Mouse (Mus musculus): Measurements from ENCODE around the gene Kif5c. TPM values are rescaled to one million over a fixed set of nuclear protein-coding genes. Genes with fewer than 3 reads are reported as not detected.

Kif5c gene
- polyA plus RNA-seq, 2 experiments, result 4.5 to 5.3 TPM

DNA sequence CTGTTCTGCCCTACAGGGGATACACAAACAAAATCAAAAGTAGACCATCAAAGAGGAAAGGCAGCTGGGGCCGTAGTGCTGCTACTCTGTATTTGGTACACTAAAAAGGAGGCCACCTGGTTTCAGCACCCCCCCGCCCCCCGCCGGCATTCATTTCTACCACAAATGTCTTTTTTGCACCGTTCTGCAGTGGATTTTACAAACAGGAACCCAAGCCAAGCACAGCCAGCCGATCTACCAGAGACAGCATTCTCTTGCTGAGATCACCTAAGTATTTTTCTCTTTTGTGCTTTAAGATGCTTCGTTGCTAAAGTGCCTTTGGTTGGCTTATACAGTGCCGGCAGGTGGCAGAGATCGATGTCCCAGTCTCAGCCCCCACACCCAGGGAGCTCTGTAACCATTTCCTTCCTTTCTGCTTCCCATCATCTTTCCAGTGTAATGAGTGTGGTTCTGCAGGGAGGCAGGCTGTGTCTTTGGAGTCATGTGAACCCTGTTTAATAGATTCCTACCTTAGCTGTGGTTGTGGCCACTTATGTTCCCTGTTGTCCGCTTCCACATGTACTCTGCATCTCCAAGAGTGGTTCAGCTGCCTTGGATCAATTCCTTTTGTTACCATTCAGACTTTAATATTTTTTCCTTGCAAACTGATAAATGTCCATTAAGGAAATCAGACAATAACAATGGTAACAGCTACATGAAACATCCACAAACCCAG lies 110.0 kb downstream of the Kif5c start:
- Histone ChIP-seq H3K9me3 (ENCODE audit: control insufficient read depth, low read length) (no peaks in the 10 kb centered on the region), H3K27ac (replicated peaks; ENCODE audit: low read depth, low read length) (no peak overlapping the region), H3K4me1 (ENCODE audit: control insufficient read depth, insufficient read depth, low read length) (peaks cover 19% of the 10 kb centered on the region; the same call in 1 of the 2 replicates), H3K9ac (ENCODE audit: low read depth, low read length, severe bottlenecking) (no peak overlapping the region), H3K36me3 (ENCODE audit: control insufficient read depth, insufficient read depth, low read length) (peaks cover 7% of the 10 kb centered on the region; the same call in 1 of the 2 replicates), H3K4me2 (replicated peaks; ENCODE audit: low read depth, low read length, severe bottlenecking) (no peak overlapping the region), H3K27me3 (ENCODE audit: control insufficient read depth, insufficient read depth, low read length) (no peaks in the 10 kb centered on the region), H3K4me3 (replicated peaks; ENCODE audit: low read length) (no peak overlapping the region)
- WGBS, result 61% methylated on average over 10 of the region's 10 CpGs
- DNase-seq (ENCODE audit: low spot score) (no peak), ATAC-seq (ENCODE audit: low FRiP score, low read depth) (no peak)
- TF ChIP-seq POLR2A (IDR thresholded peaks at IDR 0.05; ENCODE audit: borderline replicate concordance, extremely low read depth, insufficient read depth, insufficient read length), result no peak

DNA sequence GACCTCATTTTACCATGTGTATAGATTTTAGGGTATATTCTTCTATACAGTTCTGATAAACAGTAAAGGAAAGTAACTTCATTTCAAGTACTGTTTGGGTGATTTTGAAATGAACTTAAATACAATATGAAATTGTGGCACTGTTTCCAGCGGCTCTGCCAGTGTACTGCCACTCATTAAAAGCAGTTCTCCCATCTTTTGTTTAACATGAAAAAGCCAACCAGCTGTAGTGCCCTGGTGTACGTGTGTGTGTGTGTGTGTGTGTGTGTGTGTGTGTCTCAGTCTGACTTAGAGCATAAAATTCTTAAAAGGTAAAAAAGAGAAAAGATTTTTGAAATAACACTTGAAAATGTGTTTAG lies 110.5 kb downstream of the Kif5c start:
- TF ChIP-seq POLR2A (IDR thresholded peaks at IDR 0.05; ENCODE audit: borderline replicate concordance, extremely low read depth, insufficient read depth, insufficient read length), result no peak

DNA sequence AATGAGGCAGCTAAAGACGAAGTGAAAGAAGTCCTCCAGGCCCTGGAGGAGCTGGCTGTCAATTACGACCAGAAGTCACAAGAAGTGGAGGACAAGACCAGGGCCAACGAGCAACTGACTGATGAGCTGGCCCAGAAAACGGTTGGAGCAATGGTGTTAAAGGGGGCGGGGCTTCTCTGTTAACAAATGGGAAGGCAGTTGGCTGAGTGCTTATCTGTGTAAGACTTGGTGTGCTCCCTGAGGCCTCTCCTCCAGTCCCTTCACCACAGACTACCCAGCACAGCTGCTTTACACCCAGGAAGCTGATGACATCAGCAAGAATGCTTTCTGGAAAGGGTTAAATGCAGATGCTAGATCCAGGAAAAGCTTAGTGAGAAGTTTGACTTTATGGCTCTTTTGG lies 111.1 kb downstream of the Kif5c start:
- TF ChIP-seq POLR2A (IDR thresholded peaks at IDR 0.05; ENCODE audit: borderline replicate concordance, extremely low read depth, insufficient read depth, insufficient read length), result no peak
- Histone ChIP-seq H3K4me1 (ENCODE audit: control insufficient read depth, insufficient read depth, low read length) (peaks cover 19% of the 10 kb centered on the region; the same call in 1 of the 2 replicates), H3K9ac (ENCODE audit: low read depth, low read length, severe bottlenecking) (no peak overlapping the region), H3K9me3 (ENCODE audit: control insufficient read depth, low read length) (no peaks in the 10 kb centered on the region), H3K27me3 (ENCODE audit: control insufficient read depth, insufficient read depth, low read length) (no peaks in the 10 kb centered on the region), H3K27ac (replicated peaks; ENCODE audit: low read depth, low read length) (no peak overlapping the region), H3K4me2 (replicated peaks; ENCODE audit: low read depth, low read length, severe bottlenecking) (no peak overlapping the region), H3K36me3 (ENCODE audit: control insufficient read depth, insufficient read depth, low read length) (0 out of 2 replicates have a peak, but pooled peaks cover under 1% of the 10 kb centered on the region), H3K4me3 (replicated peaks; ENCODE audit: low read length) (no peak overlapping the region)
- ATAC-seq (ENCODE audit: low FRiP score, low read depth) (no peak), DNase-seq (ENCODE audit: low spot score) (no peak)
- 28% methylated on average over 5 of the region's 5 CpGs for WGBS

More for the DNA sequence above, 110.5 kb downstream of the Kif5c start:
- Histone ChIP-seq H3K27me3 (ENCODE audit: control insufficient read depth, insufficient read depth, low read length) (no peaks in the 10 kb centered on the region), H3K4me1 (ENCODE audit: control insufficient read depth, insufficient read depth, low read length) (peaks cover 19% of the 10 kb centered on the region; the same call in 1 of the 2 replicates), H3K4me2 (replicated peaks; ENCODE audit: low read depth, low read length, severe bottlenecking) (no peak overlapping the region), H3K9ac (ENCODE audit: low read depth, low read length, severe bottlenecking) (no peak overlapping the region), H3K9me3 (ENCODE audit: control insufficient read depth, low read length) (no peaks in the 10 kb centered on the region), H3K27ac (replicated peaks; ENCODE audit: low read depth, low read length) (no peak overlapping the region), H3K4me3 (replicated peaks; ENCODE audit: low read length) (no peak overlapping the region), H3K36me3 (ENCODE audit: control insufficient read depth, insufficient read depth, low read length) (peaks cover 6% of the 10 kb centered on the region; the same call in 1 of the 2 replicates)
- DNase-seq (ENCODE audit: low spot score) (no peak), ATAC-seq (ENCODE audit: low FRiP score, low read depth) (no peak)
- WGBS, result 55% methylated on average over 2 of the region's 2 CpGs

DNA sequence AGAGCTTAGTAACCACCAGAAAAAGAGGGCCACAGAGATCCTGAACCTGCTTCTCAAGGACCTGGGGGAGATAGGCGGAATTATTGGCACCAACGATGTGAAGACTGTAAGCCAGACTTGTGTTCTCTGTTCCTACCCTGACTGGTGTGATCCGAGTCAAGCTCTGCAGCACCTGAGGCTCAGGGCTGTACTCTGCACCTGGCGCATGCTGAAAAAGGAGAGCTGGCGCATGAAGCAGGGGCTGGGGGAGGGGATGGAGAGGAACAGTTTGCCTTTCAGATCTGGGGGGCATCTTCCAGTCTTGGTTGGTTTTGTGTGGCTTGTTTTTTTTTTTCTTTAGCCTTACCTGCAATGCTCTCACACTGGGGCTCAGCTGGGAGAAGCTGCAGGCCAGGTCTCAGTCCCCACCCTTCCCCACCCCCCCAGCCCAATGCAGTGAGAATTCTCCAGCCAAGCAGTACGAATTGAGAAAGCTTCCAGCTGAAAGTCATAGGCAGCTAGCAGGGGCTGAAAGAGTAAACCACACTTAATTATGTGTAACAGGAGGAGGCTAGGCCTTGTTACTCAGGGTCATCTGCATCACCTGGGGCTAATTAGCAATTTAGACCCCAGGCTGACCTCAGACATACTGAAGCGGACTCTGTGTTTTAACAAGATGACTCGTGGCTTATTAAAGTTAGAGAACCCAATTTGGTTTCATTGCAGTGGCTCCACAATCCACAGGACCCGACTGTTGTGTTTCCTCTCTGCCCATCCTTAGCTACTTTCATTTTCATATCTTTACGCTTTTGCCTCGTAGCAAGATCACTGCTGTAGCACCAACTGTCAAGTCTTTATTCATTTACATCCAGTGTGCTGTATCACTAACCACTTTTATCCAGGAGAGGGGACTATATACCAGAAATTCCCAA lies 113.9 kb downstream of the Kif5c start:
- 0 out of 2 replicates have a peak overlapping the region, but pooled peaks have one; percentile 13 for H3K27ac ChIP-seq (replicated peaks; ENCODE audit: low read depth, low read length)
- peaks cover 11% of the 10 kb centered on the region; the same call in 1 of the 2 replicates for H3K36me3 ChIP-seq (ENCODE audit: control insufficient read depth, insufficient read depth, low read length)
- no peaks in the 10 kb centered on the region for H3K27me3 ChIP-seq (ENCODE audit: control insufficient read depth, insufficient read depth, low read length)
- peak overlapping the region; percentile 43 for H3K4me2 ChIP-seq (replicated peaks; ENCODE audit: low read depth, low read length, severe bottlenecking)
- peak overlapping the region; percentile 7; the same call in 1 of the 2 replicates for H3K4me3 ChIP-seq (replicated peaks; ENCODE audit: low read length)
- ATAC-seq (ENCODE audit: low FRiP score, low read depth) (no peak), DNase-seq (ENCODE audit: low spot score) (no peak)
- no peaks in the 10 kb centered on the region for H3K9me3 ChIP-seq (ENCODE audit: control insufficient read depth, low read length)
- TF ChIP-seq POLR2A (IDR thresholded peaks at IDR 0.05; ENCODE audit: borderline replicate concordance, extremely low read depth, insufficient read depth, insufficient read length), result no peak
- WGBS, result 21% methylated on average over 11 of the region's 11 CpGs
- peaks cover 19% of the 10 kb centered on the region; the same call in 1 of the 2 replicates for H3K4me1 ChIP-seq (ENCODE audit: control insufficient read depth, insufficient read depth, low read length)
- H3K9ac ChIP-seq (ENCODE audit: low read depth, low read length, severe bottlenecking), result 0 out of 2 replicates have a peak overlapping the region, but pooled peaks have one; percentile 7

DNA sequence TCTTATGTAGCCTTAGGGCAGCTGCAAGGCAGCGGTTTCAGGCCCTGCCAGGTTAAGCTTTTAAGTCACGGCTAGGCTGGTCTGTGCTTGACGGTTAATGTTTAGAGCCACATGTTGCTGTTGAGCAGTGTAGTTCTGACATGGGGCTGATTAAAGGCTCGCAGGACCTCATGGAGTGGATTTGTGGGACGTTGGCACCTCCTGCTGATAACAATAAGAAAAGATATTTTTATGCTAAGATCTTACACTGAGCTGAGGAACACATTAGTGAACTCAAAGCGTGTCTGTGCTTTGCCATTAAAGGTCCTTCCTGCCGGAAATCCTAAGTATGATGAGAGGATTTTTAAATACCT lies 114.5 kb downstream of the Kif5c start:
- DNase-seq (ENCODE audit: low spot score), result no peak
- H3K9ac ChIP-seq (ENCODE audit: low read depth, low read length, severe bottlenecking), result no peak overlapping the region
- TF ChIP-seq POLR2A (IDR thresholded peaks at IDR 0.05; ENCODE audit: borderline replicate concordance, extremely low read depth, insufficient read depth, insufficient read length), result no peak
- peaks cover 19% of the 10 kb centered on the region; the same call in 1 of the 2 replicates for H3K4me1 ChIP-seq (ENCODE audit: control insufficient read depth, insufficient read depth, low read length)
- H3K4me2 ChIP-seq (replicated peaks; ENCODE audit: low read depth, low read length, severe bottlenecking), result peak overlapping the region; percentile 43
- H3K27me3 ChIP-seq (ENCODE audit: control insufficient read depth, insufficient read depth, low read length), result no peaks in the 10 kb centered on the region
- no peak overlapping the region for H3K27ac ChIP-seq (replicated peaks; ENCODE audit: low read depth, low read length)
- peak; percentile 38; the same call in 1 of the 2 replicates for ATAC-seq (ENCODE audit: low FRiP score, low read depth)
- peak overlapping the region; percentile 24; the same call in 1 of the 2 replicates for H3K4me3 ChIP-seq (replicated peaks; ENCODE audit: low read length)
- H3K9me3 ChIP-seq (ENCODE audit: control insufficient read depth, low read length), result no peaks in the 10 kb centered on the region
- 8% methylated on average over 7 of the region's 7 CpGs for WGBS
- H3K36me3 ChIP-seq (ENCODE audit: control insufficient read depth, insufficient read depth, low read length), result peaks cover 11% of the 10 kb centered on the region; the same call in 1 of the 2 replicates
